Mouse (Mus musculus) small intestine, adult 2 months (tissue): ENCODE data around the gene Mmp20. TPM values are rescaled to one million over a fixed set of nuclear protein-coding genes. Genes with fewer than 3 reads are reported as not detected.

Experiments used
- H3K27ac ChIP-seq: fragments of 200-500 bp; 2 replicates; pipeline ENCODE4 v1.5.1; 2012; ENCODE audit warnings: low read depth, low read length, control low read depth, inconsistent platforms; ENCODE audit not compliant: insufficient read depth
- H3K27me3 ChIP-seq: fragments of 200-500 bp; 2 replicates; pipeline ENCODE4 v1.6.1; 2012; ENCODE audit warnings: mild to moderate bottlenecking, moderate library complexity, low read length, inconsistent platforms; ENCODE audit not compliant: control insufficient read depth, insufficient read depth
- H3K36me3 ChIP-seq: fragments of 200-500 bp; 2 replicates; pipeline ENCODE4 v1.6.1; 2012; ENCODE audit warnings: mild to moderate bottlenecking, low read length, control low read depth, inconsistent platforms; ENCODE audit not compliant: control insufficient read depth, insufficient read depth
- H3K4me1 ChIP-seq: fragments of 200-500 bp; 2 replicates; pipeline ENCODE4 v1.6.1; 2012; ENCODE audit warnings: low read length, inconsistent platforms, mixed read lengths; ENCODE audit not compliant: control insufficient read depth, insufficient read depth, insufficient read length
- H3K4me3 ChIP-seq: fragments of 200-500 bp; 2 replicates; pipeline ENCODE4 v1.5.1; 2012; ENCODE audit warnings: low read depth, mild to moderate bottlenecking, control low read depth, inconsistent platforms, low read length, moderate library complexity
- CTCF ChIP-seq: fragments of 200-500 bp; IDR thresholded peaks from 2 replicates; pipeline ENCODE4 v1.5.1; 2012; ENCODE audit warnings: low read depth, mild to moderate bottlenecking, control low read depth, inconsistent platforms, low read length, moderate library complexity, mixed read lengths; ENCODE audit not compliant: insufficient replicate concordance, insufficient read length; ENCODE audit errors: extremely low read depth
- POLR2A ChIP-seq: fragments of 200-500 bp; IDR thresholded peaks from 2 replicates; pipeline ENCODE4 v1.6.1; 2012; ENCODE audit warnings: low read depth, mild to moderate bottlenecking, control low read depth, inconsistent platforms, low read length, moderate library complexity
- WGBS: fragments of 180-500 bp; shearing (Covaris S2); methylation state at CpG from one replicate; pipeline ENCODE4 v1.1.7; 2018; 5-methylcytosine and 5-hydroxymethylcytosine counted together
- polyA plus RNA-seq: library from polyadenylated mRNA; depleted of rRNA; stranded (reverse); fragments of >200 nt; gene quantifications from 2 replicates; pipeline ENCODE4 v1.2.3, GENCODE M21; 2012; rRNA removed

Mmp20 gene
- polyA plus RNA-seq, 1 experiment: 0.04 TPM

GRCm38 (mm10) chr9:7721543-7721942 lies 93.5 kb downstream of the Mmp20 start:
- 87% methylated on average over 1 of the region's 1 CpGs for WGBS
- Histone ChIP-seq H3K4me1 (no peaks in the 10 kb centered on the region), H3K27me3 (no peaks in the 10 kb centered on the region), H3K27ac (no peak overlapping the region), H3K36me3 (no peaks in the 10 kb centered on the region), H3K4me3 (no peak overlapping the region)
- TF ChIP-seq POLR2A (no peak), CTCF (no peak)

Other genes with a start within 250 kb of the Mmp20 start
- gene Mmp1b, start 240.2 kb upstream of the Mmp20 start, polyA plus RNA-seq: not detected in 2 replicates
- gene Mmp3, start 182.4 kb upstream of the Mmp20 start, polyA plus RNA-seq: 0.10 and 0.39 TPM in 2 replicates
- 3.9 and 6.7 TPM in 2 replicates for gene Mmp10, start 125.9 kb upstream of the Mmp20 start, polyA plus RNA-seq
- not detected in 2 replicates for gene Mmp8, start 69.8 kb upstream of the Mmp20 start, polyA plus RNA-seq
- not detected in 2 replicates for gene Mmp27, start 56.8 kb upstream of the Mmp20 start, polyA plus RNA-seq
- 33.1 and 112 TPM in 2 replicates for gene Mmp7, start 63.9 kb downstream of the Mmp20 start, polyA plus RNA-seq
- gene Tmem123, start 135.8 kb downstream of the Mmp20 start, polyA plus RNA-seq: 16.9 and 25.1 TPM in 2 replicates
- 3.5 and 5.4 TPM in 2 replicates for gene Birc2, start 208.8 kb downstream of the Mmp20 start, polyA plus RNA-seq
- 6.1 and 13.7 TPM in 2 replicates for gene Birc3, start 245.0 kb downstream of the Mmp20 start, polyA plus RNA-seq